Mouse (Mus musculus) intestine, postnatal 0 days (tissue): ENCODE data around the gene Ap5z1. TPM values are rescaled to one million over a fixed set of nuclear protein-coding genes. Genes with fewer than 3 reads are reported as not detected.

ENCODE experiments used
- ATAC-seq: fragments of 200-750 bp; cut with Nextera tagmentation; 2 replicates; pipeline ENCODE4 v1.8.0; 2017; ENCODE audit warnings: mild to moderate bottlenecking, moderate TSS enrichment, moderate library complexity
- H3K27ac ChIP-seq: fragments of 300-500 bp; sonication (generic); 2 replicates; pipeline ENCODE4 v1.5.1; 2014; ENCODE audit warnings: mild to moderate bottlenecking, low read depth, low read length, moderate library complexity
- H3K27me3 ChIP-seq: fragments of 300-500 bp; sonication (generic); replicated peaks from 2 replicates; pipeline ENCODE4 v1.6.1; 2014; ENCODE audit warnings: low read length, mixed read lengths; ENCODE audit not compliant: control insufficient read depth, insufficient read depth
- H3K36me3 ChIP-seq: fragments of 300-500 bp; sonication (generic); 2 replicates; pipeline ENCODE4 v1.6.1; 2014; ENCODE audit warnings: mild to moderate bottlenecking, moderate library complexity; ENCODE audit not compliant: control insufficient read depth, insufficient read depth
- H3K4me1 ChIP-seq: fragments of 300-500 bp; sonication (generic); replicated peaks from 2 replicates; pipeline ENCODE4 v1.6.1; 2014; ENCODE audit warnings: antibody characterized with exemption, low read length, mixed read lengths; ENCODE audit not compliant: control insufficient read depth, insufficient read depth
- H3K4me2 ChIP-seq: fragments of 300-500 bp; sonication (generic); replicated peaks from 2 replicates; pipeline ENCODE4 v1.6.1; 2014; ENCODE audit warnings: low read depth, mild to moderate bottlenecking, moderate library complexity
- H3K4me3 ChIP-seq: fragments of 300-500 bp; sonication (generic); 2 replicates; pipeline ENCODE4 v1.5.1; 2014; ENCODE audit warnings: low read depth, low read length
- H3K9ac ChIP-seq: fragments of 300-500 bp; sonication (generic); 2 replicates; pipeline ENCODE4 v1.6.1; 2014; ENCODE audit warnings: mild to moderate bottlenecking, low read depth, low read length
- H3K9me3 ChIP-seq: fragments of 300-500 bp; sonication (generic); 2 replicates; pipeline ENCODE4 v1.6.1; 2016; ENCODE audit warnings: mixed run types; ENCODE audit not compliant: control insufficient read depth
- CTCF ChIP-seq: sonication (generic); IDR thresholded peaks from 2 replicates; pipeline ENCODE4 v1.5.1; 2016; ENCODE audit warnings: low read depth, mild to moderate bottlenecking, control low read depth, antibody characterized with exemption, moderate library complexity
- WGBS: fragments of 180-500 bp; shearing (Covaris S2); extraction: QIAGEN DNeasy Blood & Tissue Kit; methylation state at CpG from one replicate; pipeline ENCODE4 v1.1.7; 2014; 5-methylcytosine and 5-hydroxymethylcytosine counted together
- polyA plus RNA-seq: library from polyadenylated mRNA; unstranded; fragments of >200 nt; fragmentation: Nextera tagmentation; extraction: Ambion mirVana; gene quantifications from 2 replicates; pipeline ENCODE4 v1.2.1, GENCODE M21; 2015

Ap5z1 gene
- polyA plus RNA-seq, 1 experiment from 2014 or later: 9.0 TPM

- Histone ChIP-seq H3K27ac (no peak overlapping the region), H3K9ac (no peak overlapping the region), H3K36me3 (peaks cover 44% of the 10 kb centered on the region), H3K4me3 (no peak overlapping the region), H3K4me2 (no peak overlapping the region), H3K9me3 (no peaks in the 10 kb centered on the region), H3K27me3 (no peaks in the 10 kb centered on the region), H3K4me1 (peaks cover 11% of the 10 kb centered on the region; the same call in 1 of the 2 replicates)
- no peak for TF ChIP-seq CTCF
- 69% methylated on average over 12 of the region's 12 CpGs for WGBS
- no peak for ATAC-seq
Observed at GRCm38 (mm10) chr5:142448623-142449022, 15.1 kb upstream of the Ap5z1 start.

GRCm38 (mm10) chr5:142450846-142451245 lies 12.9 kb upstream of the Ap5z1 start:
- ATAC-seq: no peak
- 93% methylated on average over 9 of the region's 9 CpGs for WGBS
- Histone ChIP-seq H3K4me3 (no peak overlapping the region), H3K4me1 (no peaks in the 10 kb centered on the region), H3K27ac (no peak overlapping the region), H3K27me3 (no peaks in the 10 kb centered on the region), H3K9me3 (no peaks in the 10 kb centered on the region), H3K36me3 (peaks cover 65% of the 10 kb centered on the region), H3K4me2 (no peak overlapping the region), H3K9ac (no peak overlapping the region)
- TF ChIP-seq CTCF: no peak

- H3K9ac ChIP-seq: no peak overlapping the region
- no peak for ATAC-seq
- no peaks in the 10 kb centered on the region for H3K27me3 ChIP-seq
- peaks cover 73% of the 10 kb centered on the region for H3K36me3 ChIP-seq
- no peaks in the 10 kb centered on the region for H3K4me1 ChIP-seq
- 14% methylated on average over 1 of the region's 1 CpGs for WGBS
- no peak overlapping the region for H3K27ac ChIP-seq
- no peaks in the 10 kb centered on the region for H3K9me3 ChIP-seq
- TF ChIP-seq CTCF: no peak
- no peak overlapping the region for H3K4me3 ChIP-seq
- no peak overlapping the region for H3K4me2 ChIP-seq
Observed at GRCm38 (mm10) chr5:142451759-142452158, 12.0 kb upstream of the Ap5z1 start.

GRCm38 (mm10) chr5:142453742-142454141 lies 10.0 kb upstream of the Ap5z1 start:
- Histone ChIP-seq H3K27me3 (no peaks in the 10 kb centered on the region), H3K4me3 (no peak overlapping the region), H3K36me3 (peaks cover 86% of the 10 kb centered on the region), H3K27ac (no peak overlapping the region; the same call in 1 of the 2 replicates), H3K9me3 (no peaks in the 10 kb centered on the region), H3K9ac (no peak overlapping the region), H3K4me1 (no peaks in the 10 kb centered on the region), H3K4me2 (no peak overlapping the region)
- no peak for TF ChIP-seq CTCF
- ATAC-seq: no peak
- WGBS: 95% methylated on average over 13 of the region's 13 CpGs

- no peak overlapping the region for H3K4me3 ChIP-seq
- no peaks in the 10 kb centered on the region for H3K27me3 ChIP-seq
- peaks cover 60% of the 10 kb centered on the region for H3K36me3 ChIP-seq
- H3K4me1 ChIP-seq: no peaks in the 10 kb centered on the region
- no peak for TF ChIP-seq CTCF
- no peak overlapping the region for H3K4me2 ChIP-seq
- H3K27ac ChIP-seq: no peak overlapping the region; the same call in 1 of the 2 replicates
- no peaks in the 10 kb centered on the region for H3K9me3 ChIP-seq
- H3K9ac ChIP-seq: no peak overlapping the region
- 64% methylated on average over 15 of the region's 15 CpGs for WGBS
- no peak for ATAC-seq
Observed at GRCm38 (mm10) chr5:142456318-142456717, 7.4 kb upstream of the Ap5z1 start.

GRCm38 (mm10) chr5:142457345-142457744 lies 6.4 kb upstream of the Ap5z1 start:
- H3K36me3 ChIP-seq: peaks cover 57% of the 10 kb centered on the region
- no peak overlapping the region for H3K9ac ChIP-seq
- H3K9me3 ChIP-seq: no peaks in the 10 kb centered on the region
- TF ChIP-seq CTCF: no peak
- no peak overlapping the region for H3K27ac ChIP-seq
- H3K4me3 ChIP-seq: no peak overlapping the region
- no peaks in the 10 kb centered on the region for H3K4me1 ChIP-seq
- 55% methylated on average over 10 of the region's 10 CpGs for WGBS
- no peak overlapping the region for H3K4me2 ChIP-seq
- ATAC-seq: no peak
- no peaks in the 10 kb centered on the region for H3K27me3 ChIP-seq
